Mouse (Mus musculus): ENCODE measurements around the gene Ppp1r15b. TPM values are rescaled to one million over a fixed set of nuclear protein-coding genes. Genes with fewer than 3 reads are reported as not detected.

Ppp1r15b gene
- 34.8 and 35.6 TPM in 2 replicates for polyA plus RNA-seq (2015; fragmentation: Nextera tagmentation; extraction: Ambion mirVana)

DNA sequence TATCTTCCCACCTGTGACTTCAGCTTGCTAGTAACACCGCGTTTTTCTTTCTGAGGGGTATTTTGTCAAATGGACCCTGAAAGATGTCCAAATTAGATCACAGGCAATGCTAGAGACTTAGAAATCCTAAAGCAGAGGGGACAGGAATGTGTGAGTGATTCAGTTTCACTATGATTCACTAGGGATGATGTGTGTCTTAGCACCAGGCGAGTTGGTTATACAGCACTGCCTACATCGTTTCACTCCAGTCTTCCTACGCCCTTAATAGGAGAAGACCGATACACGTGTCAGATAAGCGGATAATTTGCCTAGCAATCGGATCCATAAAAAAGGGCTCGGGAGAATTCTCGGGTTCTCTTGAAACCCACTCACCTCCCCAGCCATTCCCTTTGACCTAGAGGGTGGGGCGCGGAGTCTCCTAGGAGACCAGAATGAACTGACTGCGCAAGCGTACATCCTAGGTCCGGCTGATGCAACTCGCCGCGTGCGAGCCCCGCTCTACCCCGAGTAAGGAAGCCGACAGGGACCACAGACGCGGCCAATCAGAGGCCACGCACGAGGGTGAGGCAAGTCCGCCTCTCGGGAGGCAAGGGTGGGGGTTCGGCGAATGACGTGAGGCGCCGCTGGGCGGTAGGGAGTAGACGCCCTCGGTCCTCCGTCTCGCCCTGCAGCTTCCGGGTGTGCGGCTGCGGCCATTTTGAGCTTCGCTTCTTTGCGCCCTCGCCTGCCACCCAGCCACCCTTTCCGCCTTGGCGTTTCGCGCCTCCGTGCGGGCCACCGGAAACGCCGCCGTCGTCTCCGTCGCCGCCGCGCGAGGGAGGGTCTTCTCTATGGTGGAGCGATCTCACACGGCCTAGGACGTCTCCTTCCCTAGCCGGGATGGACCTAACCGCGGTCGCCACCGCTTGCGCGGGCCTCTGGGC, at the start of gene Ppp1r15b:
TSS of gene Ppp1r15b (plus strand) at position 506 of the 923 bp plus-strand sequence.
- Histone ChIP-seq H3K4me3 (replicated peaks) (peak within 1 kb of the TSS; percentile 95), H3K4me2 (replicated peaks) (peak within 1 kb of the TSS; percentile 86), H3K4me1 (peaks cover 41% of the 10 kb centered on the region), H3K27ac (replicated peaks) (peak within 1 kb of the TSS; percentile 98), H3K9me3 (replicated peaks) (no peaks in the 10 kb centered on the region), H3K9ac (peak within 1 kb of the TSS; percentile 98), H3K27me3 (no peaks in the 10 kb centered on the region), H3K36me3 (0 out of 2 replicates have a peak, but pooled peaks cover 2% of the 10 kb centered on the region)
- under 1% methylated on average over 72 of the region's 72 CpGs for WGBS
- ATAC-seq (ENCODE audit: insufficient number of reproducible peaks, low FRiP score, low TSS enrichment, low read depth), result peak; percentile 99

DNA sequence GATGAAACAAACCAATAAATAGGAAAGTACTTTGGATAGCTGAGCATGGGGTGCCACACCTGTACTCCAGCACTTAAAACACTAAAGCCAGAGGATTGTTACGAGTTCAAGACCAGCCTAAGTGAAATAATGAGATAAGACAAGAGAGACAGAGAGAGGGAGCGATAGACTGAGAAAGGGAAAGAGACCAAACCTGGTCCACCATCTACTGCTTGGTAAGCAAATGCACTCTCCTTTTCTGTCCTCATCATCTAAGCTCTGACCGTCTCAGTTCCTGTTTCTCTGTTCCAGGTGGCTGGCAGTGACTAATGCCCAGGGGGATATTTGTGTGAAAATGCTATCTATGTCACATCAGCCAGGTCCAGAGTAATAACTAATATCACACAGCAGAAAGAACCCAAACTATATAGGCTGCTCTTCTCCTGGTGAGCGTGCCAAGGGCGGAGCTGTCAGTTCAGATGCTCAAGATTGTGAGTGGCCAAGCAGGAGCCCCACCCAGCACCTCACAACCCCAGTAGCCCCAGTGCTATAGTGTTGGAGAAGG, 47.9 kb upstream of the Ppp1r15b start:
- peaks cover 25% of the 10 kb centered on the region; the same call in 1 of the 2 replicates for H3K36me3 ChIP-seq

DNA sequence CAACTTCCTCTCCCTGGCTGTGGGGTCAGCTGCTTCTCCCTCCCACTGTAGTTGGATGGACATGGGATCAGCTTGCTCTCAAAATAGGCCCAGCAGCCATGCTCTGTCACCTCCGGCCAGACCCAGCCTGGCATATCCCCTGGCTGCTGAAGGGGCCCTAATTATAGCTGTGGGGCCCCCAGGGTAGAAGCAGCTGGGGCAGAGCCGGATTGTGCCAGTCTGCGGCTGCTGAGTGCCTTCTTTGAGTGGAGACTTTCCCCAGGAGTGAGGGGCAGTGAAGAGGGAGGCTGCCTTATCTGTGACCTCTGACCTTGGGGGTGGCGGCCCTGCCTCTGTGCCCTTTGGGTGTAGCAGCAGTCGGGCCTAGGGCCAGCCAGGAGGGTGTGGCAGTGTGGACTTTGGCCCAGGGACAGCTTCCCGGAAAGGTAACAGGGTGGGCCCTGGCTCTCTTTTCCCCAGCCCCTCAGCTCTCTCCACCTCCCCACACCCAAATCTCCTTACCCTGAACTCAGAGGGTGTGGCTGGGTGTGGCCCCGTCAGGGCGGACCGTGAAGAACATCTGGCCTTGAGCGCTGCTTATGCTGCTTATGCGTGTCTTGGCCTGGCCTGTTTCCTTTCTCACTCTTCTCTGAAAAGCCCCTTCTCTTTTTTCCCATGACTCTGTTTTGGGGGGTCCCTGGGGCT, 46.9 kb upstream of the Ppp1r15b start:
- H3K27me3 ChIP-seq, result no peaks in the 10 kb centered on the region
- H3K4me2 ChIP-seq (replicated peaks), result no peak overlapping the region
- no peaks in the 10 kb centered on the region for H3K9me3 ChIP-seq (replicated peaks)
- peak; percentile 45; the same call in 1 of the 2 replicates for ATAC-seq (ENCODE audit: insufficient number of reproducible peaks, low FRiP score, low TSS enrichment, low read depth)
- H3K27ac ChIP-seq (replicated peaks), result no peak overlapping the region; the same call in 1 of the 2 replicates
- WGBS, result 47% methylated on average over 11 of the region's 11 CpGs
- H3K36me3 ChIP-seq, result peaks cover 28% of the 10 kb centered on the region; the same call in 1 of the 2 replicates
- H3K4me1 ChIP-seq, result peaks cover 12% of the 10 kb centered on the region
- H3K4me3 ChIP-seq (replicated peaks), result no peak overlapping the region
- H3K9ac ChIP-seq, result no peak overlapping the region

More for the DNA sequence above, 47.9 kb upstream of the Ppp1r15b start:
- 85% methylated on average over 5 of the region's 5 CpGs for WGBS
- Histone ChIP-seq H3K4me2 (replicated peaks) (no peak overlapping the region), H3K27ac (replicated peaks) (no peak overlapping the region), H3K9me3 (replicated peaks) (no peaks in the 10 kb centered on the region), H3K27me3 (no peaks in the 10 kb centered on the region), H3K9ac (no peak overlapping the region), H3K4me3 (replicated peaks) (no peak overlapping the region), H3K4me1 (peaks cover 13% of the 10 kb centered on the region)
- no peak for ATAC-seq (ENCODE audit: insufficient number of reproducible peaks, low FRiP score, low TSS enrichment, low read depth)

DNA sequence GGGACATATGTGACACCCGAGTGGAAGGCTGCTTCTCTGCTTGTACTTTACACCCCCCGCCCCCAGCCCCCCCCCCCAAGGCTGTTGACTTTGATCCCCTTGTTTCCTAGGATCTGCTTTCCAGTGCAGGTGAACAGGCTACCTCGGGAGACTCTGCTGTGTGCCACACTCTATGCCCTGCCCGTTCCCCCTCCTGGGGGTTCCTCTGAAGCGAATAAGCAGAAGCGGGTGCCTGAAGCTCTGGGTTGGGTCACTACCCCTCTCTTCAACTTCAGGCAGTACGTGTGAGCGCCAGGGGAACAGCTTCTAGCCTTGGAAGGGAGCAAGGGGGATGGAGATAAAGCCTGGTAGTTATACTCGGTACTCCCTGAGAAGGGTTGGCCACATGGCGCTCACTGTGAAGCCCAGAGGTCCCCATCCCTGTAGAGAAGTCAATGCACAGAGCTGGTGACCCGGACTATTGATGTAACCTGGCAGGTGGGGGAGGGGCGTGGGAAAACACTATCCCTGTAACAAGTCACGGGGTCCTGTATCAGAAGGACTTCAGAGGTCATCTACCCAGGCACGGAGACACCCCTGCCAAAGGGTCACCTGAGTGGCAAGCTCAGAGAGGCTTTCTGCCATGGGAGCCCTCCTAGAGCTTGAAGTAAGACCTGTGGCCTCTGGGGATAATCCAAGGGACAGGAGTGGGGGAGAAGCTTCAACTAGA, 46.1 kb upstream of the Ppp1r15b start:
- Histone ChIP-seq H3K4me3 (replicated peaks) (no peak overlapping the region), H3K36me3 (peaks cover 24% of the 10 kb centered on the region; the same call in 1 of the 2 replicates), H3K9me3 (replicated peaks) (no peaks in the 10 kb centered on the region), H3K27me3 (no peaks in the 10 kb centered on the region), H3K27ac (replicated peaks) (no peak overlapping the region), H3K4me2 (replicated peaks) (no peak overlapping the region), H3K4me1 (peaks cover 12% of the 10 kb centered on the region), H3K9ac (no peak overlapping the region)
- 74% methylated on average over 14 of the region's 14 CpGs for WGBS
- no peak for ATAC-seq (ENCODE audit: insufficient number of reproducible peaks, low FRiP score, low TSS enrichment, low read depth)

DNA sequence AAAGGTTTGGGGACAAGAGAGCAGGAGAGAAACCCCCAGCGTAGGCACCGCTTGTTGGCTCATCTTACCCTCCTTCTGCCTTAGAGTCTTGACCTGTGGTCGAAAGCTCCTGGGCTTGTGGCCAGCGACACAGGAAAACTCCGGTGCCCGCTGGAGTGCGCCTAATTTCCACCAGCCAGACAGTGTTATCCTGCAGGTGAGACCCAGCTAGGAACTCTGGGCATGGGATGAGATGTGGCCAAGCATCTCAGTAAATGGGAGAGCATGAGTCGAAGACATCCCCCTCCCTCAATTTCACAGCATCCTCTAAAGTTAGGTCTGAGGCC, 45.6 kb upstream of the Ppp1r15b start:
- H3K27ac ChIP-seq (replicated peaks), result no peak overlapping the region
- no peak overlapping the region for H3K4me2 ChIP-seq (replicated peaks)
- H3K36me3 ChIP-seq, result peaks cover 29% of the 10 kb centered on the region; the same call in 1 of the 2 replicates
- H3K27me3 ChIP-seq, result no peaks in the 10 kb centered on the region
- no peak overlapping the region for H3K9ac ChIP-seq
- H3K4me1 ChIP-seq, result peaks cover 12% of the 10 kb centered on the region
- no peak for ATAC-seq (ENCODE audit: insufficient number of reproducible peaks, low FRiP score, low TSS enrichment, low read depth)
- 90% methylated on average over 8 of the region's 8 CpGs for WGBS
- no peak overlapping the region for H3K4me3 ChIP-seq (replicated peaks)
- no peaks in the 10 kb centered on the region for H3K9me3 ChIP-seq (replicated peaks)

DNA sequence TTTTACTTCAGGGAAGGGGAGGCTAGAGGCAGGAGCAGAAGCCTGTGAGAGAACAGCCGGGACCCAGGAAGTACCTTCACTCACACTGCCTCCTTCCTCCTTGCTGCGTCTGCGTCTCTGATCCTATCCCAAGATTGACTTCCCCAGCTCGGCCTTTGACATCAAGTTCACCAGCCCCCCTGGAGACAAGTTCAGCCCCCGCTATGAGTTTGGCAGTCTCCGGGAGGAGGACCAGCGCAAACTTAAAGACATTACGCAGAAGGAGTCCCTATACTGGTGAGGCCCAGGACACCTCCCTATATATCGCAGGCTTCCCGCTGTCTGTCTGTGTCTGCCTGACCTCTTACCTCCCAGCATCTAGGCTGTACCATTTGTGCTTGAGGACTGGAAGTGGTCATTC, 44.1 kb upstream of the Ppp1r15b start:
- WGBS, result 82% methylated on average over 10 of the region's 10 CpGs
- no peak overlapping the region for H3K4me2 ChIP-seq (replicated peaks)
- H3K27me3 ChIP-seq, result no peaks in the 10 kb centered on the region
- no peak for ATAC-seq (ENCODE audit: insufficient number of reproducible peaks, low FRiP score, low TSS enrichment, low read depth)
- peaks cover 23% of the 10 kb centered on the region; the same call in 1 of the 2 replicates for H3K36me3 ChIP-seq
- no peak overlapping the region for H3K27ac ChIP-seq (replicated peaks)
- H3K9ac ChIP-seq, result no peak overlapping the region
- no peaks in the 10 kb centered on the region for H3K9me3 ChIP-seq (replicated peaks)
- peaks cover 12% of the 10 kb centered on the region for H3K4me1 ChIP-seq
- no peak overlapping the region for H3K4me3 ChIP-seq (replicated peaks)

DNA sequence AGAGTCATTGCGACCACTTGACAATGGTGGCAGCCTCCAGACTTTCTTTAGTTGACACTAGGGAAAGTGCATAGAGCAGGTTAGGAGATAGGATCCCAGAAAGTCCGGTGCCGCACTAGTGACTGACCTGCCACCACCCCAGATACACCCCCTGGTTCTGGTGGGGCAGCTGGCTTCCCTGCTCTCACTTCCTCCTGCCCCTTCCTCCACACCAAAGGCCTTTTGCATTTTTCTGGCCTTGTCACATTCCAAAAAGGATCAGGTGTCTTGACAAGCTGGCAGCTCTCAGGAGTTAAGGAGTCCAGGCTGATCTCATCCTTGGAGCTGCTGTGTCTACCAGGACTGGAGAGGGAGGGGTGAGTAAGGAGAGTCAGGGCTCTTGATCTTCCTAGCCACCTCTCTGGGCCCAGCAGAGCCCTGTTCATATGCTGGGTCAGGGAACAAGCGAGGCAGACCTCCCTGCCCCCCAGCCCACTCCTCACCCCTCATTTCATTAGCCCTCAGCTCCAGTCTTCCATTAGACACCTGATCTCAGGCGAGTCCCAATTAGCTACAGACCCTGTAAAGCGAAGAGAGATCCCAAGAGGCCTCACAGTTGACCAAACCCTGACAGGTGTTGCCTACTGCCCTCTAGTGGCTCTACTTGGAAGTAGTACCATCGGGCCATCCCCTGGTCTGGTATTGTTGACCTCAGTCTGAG, 43.6 kb upstream of the Ppp1r15b start:
- H3K27ac ChIP-seq (replicated peaks), result no peak overlapping the region
- 52% methylated on average over 7 of the region's 7 CpGs for WGBS
- 0 out of 2 replicates have a peak, but pooled peaks have one; percentile 8 for ATAC-seq (ENCODE audit: insufficient number of reproducible peaks, low FRiP score, low TSS enrichment, low read depth)
- H3K4me2 ChIP-seq (replicated peaks), result no peak overlapping the region
- peaks cover 12% of the 10 kb centered on the region for H3K4me1 ChIP-seq
- peaks cover 23% of the 10 kb centered on the region for H3K36me3 ChIP-seq
- H3K27me3 ChIP-seq, result no peaks in the 10 kb centered on the region
- H3K9ac ChIP-seq, result no peak overlapping the region
- H3K4me3 ChIP-seq (replicated peaks), result no peak overlapping the region
- H3K9me3 ChIP-seq (replicated peaks), result no peaks in the 10 kb centered on the region

DNA sequence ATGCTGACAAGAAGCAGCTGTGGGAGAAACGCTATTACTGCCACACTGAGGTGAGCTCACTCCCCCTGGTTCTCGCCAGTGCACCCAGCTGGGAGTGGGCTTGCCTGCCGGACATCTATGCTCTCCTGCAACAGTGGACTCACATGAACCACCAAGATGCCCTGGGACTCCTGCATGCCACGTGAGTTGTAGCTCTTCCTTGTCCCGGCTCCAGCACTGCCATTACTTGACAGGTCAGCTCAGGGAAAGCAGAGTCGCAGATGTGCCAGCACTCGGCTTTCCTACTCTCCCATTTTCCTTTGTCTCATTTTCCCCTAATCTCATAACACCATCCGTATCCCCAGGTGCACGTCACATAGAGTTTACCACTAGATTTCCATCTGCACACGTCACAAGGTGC, 42.7 kb upstream of the Ppp1r15b start:
- 79% methylated on average over 10 of the region's 10 CpGs for WGBS
- peaks cover 21% of the 10 kb centered on the region for H3K36me3 ChIP-seq
- no peak overlapping the region for H3K4me2 ChIP-seq (replicated peaks)

DNA sequence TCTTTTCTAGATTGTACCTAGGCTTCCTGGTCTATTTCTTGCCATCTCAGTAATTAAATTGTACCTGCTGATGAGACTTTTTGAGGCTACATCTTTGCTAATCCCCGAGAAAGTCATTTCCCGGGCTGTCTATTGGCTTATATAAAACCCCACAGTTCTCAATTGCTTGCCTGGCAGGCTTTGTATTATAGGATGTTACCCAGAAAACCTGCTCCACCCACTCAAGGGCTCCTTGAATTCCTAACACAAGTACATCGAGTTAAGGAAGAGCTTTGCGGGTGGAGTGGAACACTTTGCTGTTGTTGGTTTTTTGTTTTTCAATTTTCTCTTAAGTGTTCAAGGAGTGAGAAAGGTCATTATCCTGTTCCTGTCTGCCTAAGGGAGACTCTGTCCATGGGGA, 41.5 kb upstream of the Ppp1r15b start:
- Histone ChIP-seq H3K27me3 (no peaks in the 10 kb centered on the region), H3K9me3 (replicated peaks) (no peaks in the 10 kb centered on the region), H3K4me3 (replicated peaks) (no peak overlapping the region), H3K4me1 (peaks cover 4% of the 10 kb centered on the region), H3K36me3 (peaks cover 25% of the 10 kb centered on the region), H3K27ac (replicated peaks) (no peak overlapping the region), H3K4me2 (replicated peaks) (no peak overlapping the region), H3K9ac (no peak overlapping the region)
- no peak for ATAC-seq (ENCODE audit: insufficient number of reproducible peaks, low FRiP score, low TSS enrichment, low read depth)
- WGBS, result 68% methylated on average over 4 of the region's 4 CpGs

More for the DNA sequence above, 42.7 kb upstream of the Ppp1r15b start:
- H3K27me3 ChIP-seq, result no peaks in the 10 kb centered on the region
- no peak overlapping the region for H3K9ac ChIP-seq
- H3K9me3 ChIP-seq (replicated peaks), result no peaks in the 10 kb centered on the region
- H3K4me3 ChIP-seq (replicated peaks), result no peak overlapping the region
- H3K4me1 ChIP-seq, result peaks cover 12% of the 10 kb centered on the region
- ATAC-seq (ENCODE audit: insufficient number of reproducible peaks, low FRiP score, low TSS enrichment, low read depth), result no peak
- no peak overlapping the region for H3K27ac ChIP-seq (replicated peaks)

DNA sequence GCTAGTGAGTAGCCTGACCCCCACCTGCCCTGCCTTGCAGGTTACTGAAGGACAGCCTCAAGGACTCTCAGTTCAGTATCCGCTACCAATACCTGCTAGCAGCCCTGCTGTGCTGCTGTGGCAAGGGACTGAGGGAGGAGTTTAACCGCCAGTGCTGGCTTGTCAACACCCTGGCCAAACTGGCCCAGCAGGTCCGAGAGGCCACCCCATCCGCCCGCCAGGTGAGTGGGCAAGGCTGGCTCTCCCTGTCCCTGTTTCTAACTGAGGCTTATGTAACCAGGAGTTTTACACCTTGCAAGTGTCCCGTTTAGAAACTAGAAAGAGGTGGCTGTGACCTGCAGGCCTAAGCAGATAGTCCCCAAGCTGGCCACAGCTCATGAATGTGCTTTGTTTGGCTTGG, 40.3 kb upstream of the Ppp1r15b start:
- H3K27me3 ChIP-seq, result no peaks in the 10 kb centered on the region
- 62% methylated on average over 6 of the region's 6 CpGs for WGBS
- H3K9ac ChIP-seq, result no peak overlapping the region
- no peak for ATAC-seq (ENCODE audit: insufficient number of reproducible peaks, low FRiP score, low TSS enrichment, low read depth)
- no peaks in the 10 kb centered on the region for H3K4me1 ChIP-seq
- H3K4me3 ChIP-seq (replicated peaks), result no peak overlapping the region
- H3K36me3 ChIP-seq, result peaks cover 34% of the 10 kb centered on the region
- no peak overlapping the region for H3K27ac ChIP-seq (replicated peaks)
- no peaks in the 10 kb centered on the region for H3K9me3 ChIP-seq (replicated peaks)
- no peak overlapping the region for H3K4me2 ChIP-seq (replicated peaks)
